Mouse (Mus musculus): Measurements from ENCODE around the gene Fhod1.
"Not testable (repeated sequence)": the region's sequence is repeated elsewhere in the genome, so short reads cannot be mapped to it uniquely, and the experiment has no call there.

The Fhod1 gene

DNA sequence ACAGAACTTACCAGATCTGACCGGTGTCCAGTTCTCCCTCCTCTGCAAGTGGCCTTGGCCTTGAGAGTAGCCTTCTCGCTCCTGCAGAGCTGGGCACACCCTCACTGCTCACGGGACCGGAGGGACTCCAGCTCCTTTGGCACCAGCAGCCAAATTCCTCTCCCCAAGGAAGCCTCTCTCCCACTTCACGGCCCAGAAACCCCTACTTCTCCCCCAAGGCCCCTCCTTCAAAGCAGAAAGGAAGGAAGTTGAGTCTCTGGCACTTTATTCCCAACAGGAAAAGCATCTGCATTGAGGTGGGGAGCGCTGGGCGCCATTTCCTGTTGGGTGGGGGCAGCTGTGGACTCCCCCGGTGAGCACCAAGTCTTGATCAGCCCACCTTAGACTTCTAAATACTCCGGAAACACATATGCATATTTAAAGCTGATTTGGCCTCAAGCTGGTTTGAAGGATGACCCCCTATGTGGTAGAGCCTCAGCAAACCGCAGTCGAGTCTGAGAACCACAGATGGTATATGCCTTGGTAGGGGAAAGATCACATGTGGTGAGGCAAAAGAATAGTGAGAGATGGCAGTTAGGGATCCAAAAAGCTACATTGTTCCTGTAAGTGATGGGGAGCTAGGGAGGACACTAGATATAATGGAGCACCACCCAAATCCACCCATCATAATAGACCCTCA, 51.7 kb downstream of the Fhod1 start, which contains the start of gene Exoc3l:
TSS of gene Exoc3l (minus strand) at position 207 of the 679 bp plus-strand sequence.
- no peak for DNase-seq (ENCODE audit: low read depth, low spot score)

GRCm38 (mm10) chr8:105295256-105295655, 52.5 kb downstream of the Fhod1 start:
- no peak for DNase-seq (ENCODE audit: low read depth, low spot score)

DNA sequence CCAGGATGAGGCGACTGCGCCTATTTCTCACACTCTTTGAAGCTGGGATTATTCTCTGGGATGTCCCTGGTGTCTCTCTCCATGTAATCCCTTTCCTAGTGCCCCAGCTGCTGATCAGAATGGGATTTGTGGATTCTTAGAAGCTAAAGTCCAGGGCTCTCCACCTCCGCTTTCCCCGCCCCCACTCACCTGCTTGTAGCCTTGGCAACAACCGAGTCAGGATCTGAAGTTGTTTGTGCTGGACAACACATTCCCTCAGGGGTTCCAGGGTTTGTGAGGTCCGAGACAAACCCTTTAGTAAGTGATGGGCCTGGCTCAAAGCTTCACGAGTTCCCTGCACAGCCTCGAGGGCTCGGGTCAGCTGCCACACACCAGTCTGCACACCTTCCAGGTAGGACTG, 53.0 kb downstream of the Fhod1 start:
- DNase-seq (ENCODE audit: low read depth, low spot score): no peak

DNA sequence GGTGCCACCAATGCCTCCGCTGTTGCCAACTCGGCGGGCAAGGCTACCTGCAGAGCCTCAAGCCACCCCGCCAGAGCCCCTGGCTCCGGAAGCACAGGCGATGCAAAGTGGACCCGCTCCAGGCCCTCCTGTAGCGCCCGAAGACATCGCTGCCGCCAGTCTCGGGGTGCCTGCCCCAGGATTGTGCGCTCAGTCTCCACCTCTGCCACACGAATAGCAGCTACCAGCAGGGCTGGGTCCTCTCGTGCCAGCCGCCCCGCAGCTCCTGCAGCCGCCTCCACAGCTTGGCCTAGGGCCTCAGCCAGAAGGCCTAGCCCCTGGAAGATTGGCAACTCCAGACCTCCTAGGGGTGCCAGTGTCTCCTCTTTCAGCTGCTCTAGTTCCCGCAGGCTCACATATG, 54.3 kb downstream of the Fhod1 start:
- DNase-seq (ENCODE audit: low read depth, low spot score): peak; percentile 46

GRCm38 (mm10) chr8:105292471-105292870, 55.3 kb downstream of the Fhod1 start:
- no peak for DNase-seq (ENCODE audit: low read depth, low spot score)

- not testable (repeated sequence) for DNase-seq (ENCODE audit: low read depth, low spot score)
Measured at GRCm38 (mm10) chr8:105291802-105292201, 56.0 kb downstream of the Fhod1 start.

- DNase-seq (ENCODE audit: low read depth, low spot score): not testable (repeated sequence)
Measured at GRCm38 (mm10) chr8:105291364-105291763, 56.4 kb downstream of the Fhod1 start.

- DNase-seq (ENCODE audit: low read depth, low spot score): peak; percentile 94
Measured at GRCm38 (mm10) chr8:105290554-105291314, 57.0 kb downstream of the Fhod1 start.

GRCm38 (mm10) chr8:105289805-105290460, 57.8 kb downstream of the Fhod1 start, which contains the start of gene 4931428F04Rik:
TSS of gene 4931428F04Rik (minus strand) at chr8:105289864.
- DNase-seq (ENCODE audit: low read depth, low spot score): peak; percentile 90

GRCm38 (mm10) chr8:105288958-105289732, 58.6 kb downstream of the Fhod1 start:
- peak; percentile 98 for DNase-seq (ENCODE audit: low read depth, low spot score)

GRCm38 (mm10) chr8:105288231-105288630, 59.5 kb downstream of the Fhod1 start:
- DNase-seq (ENCODE audit: low read depth, low spot score): no peak

DNA sequence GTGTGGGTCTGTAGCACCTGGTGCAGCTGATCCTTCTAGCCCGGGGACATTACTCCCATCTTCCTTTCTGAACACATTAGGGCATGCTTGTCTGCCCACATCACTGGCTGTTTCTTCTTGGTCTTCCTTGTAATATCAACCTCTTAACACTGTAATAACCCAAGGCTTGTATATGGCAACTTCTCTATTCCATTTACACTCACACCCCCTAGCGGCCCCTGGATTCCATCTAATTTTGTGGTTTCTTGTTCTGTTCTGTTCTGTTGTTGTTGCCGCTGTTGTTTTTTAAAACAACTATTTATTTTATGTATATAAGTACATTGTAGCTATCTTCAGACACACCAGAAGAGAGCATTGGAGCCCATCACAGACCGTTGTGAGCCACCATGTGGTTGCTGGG, 60.8 kb downstream of the Fhod1 start:
- DNase-seq (ENCODE audit: low read depth, low spot score): no peak

- no peak for DNase-seq (ENCODE audit: low read depth, low spot score)
Measured at GRCm38 (mm10) chr8:105285514-105285913, 62.2 kb downstream of the Fhod1 start.

DNA sequence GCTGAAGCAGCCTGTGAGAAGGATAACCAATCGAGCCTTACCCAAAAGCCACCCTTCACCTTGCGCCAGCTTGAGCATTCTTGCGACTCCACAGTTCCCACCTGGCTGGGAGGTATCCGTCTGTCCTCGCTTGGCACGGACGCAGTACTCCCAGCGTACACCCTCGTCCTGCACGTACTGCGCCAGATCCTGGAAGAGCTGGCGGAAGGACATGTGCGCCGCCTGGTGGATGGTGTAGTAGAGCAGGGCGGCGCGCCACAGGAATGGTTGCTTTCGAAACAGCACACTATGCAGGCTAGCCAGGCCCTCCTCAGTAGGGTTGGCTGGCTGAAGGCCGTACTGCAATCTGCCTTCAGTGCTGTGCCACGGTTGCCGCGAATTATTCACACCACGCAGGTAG, 64.7 kb downstream of the Fhod1 start:
- peak; percentile 92 for DNase-seq (ENCODE audit: low read depth, low spot score)

GRCm38 (mm10) chr8:105282239-105282638, 65.5 kb downstream of the Fhod1 start:
- no peak for DNase-seq (ENCODE audit: low read depth, low spot score)

GRCm38 (mm10) chr8:105281821-105282220, 65.9 kb downstream of the Fhod1 start:
- DNase-seq (ENCODE audit: low read depth, low spot score): no peak

DNA sequence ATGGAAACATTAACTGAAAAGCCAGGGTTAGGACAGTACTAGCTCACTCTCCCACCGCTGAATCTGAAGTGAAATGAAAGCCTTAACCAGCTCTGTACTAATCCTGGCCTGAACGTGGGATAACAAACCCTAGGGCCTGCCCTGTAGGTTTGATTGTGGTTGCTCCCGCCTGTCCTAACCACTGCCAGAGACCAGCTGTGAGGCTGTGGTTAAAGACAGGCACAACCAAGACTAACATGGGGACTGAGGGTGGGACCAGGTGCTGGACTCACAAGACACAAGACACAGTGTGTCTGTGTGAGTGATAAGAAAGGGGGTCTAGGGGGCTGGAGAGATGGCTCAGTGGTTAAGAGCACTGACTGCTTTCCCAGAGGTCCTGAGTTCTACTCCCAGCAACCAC, 67.2 kb downstream of the Fhod1 start:
- no peak for DNase-seq (ENCODE audit: low read depth, low spot score)

All from ZHBTc4 (cell line).